Mouse (Mus musculus): ENCODE results near the gene Dnah11. TPM values are rescaled to one million over a fixed set of nuclear protein-coding genes. Genes with fewer than 3 reads are reported as not detected.

Gene Dnah11
- polyA plus RNA-seq, 1 experiment from 2014 or later = 0.07 TPM

Other genes starting within 250 kb of the Dnah11 start
- 24.1 and 25.8 TPM in 2 replicates for gene Sp4, start 102.4 kb upstream of the Dnah11 start, polyA plus RNA-seq (2015; fragmentation: Nextera tagmentation; extraction: Ambion mirVana)